25 mouse cellular contexts compared by ENCODE assay signal in genomic region chr6:55065903-55066302, GRCm38 (mm10).
"Had no signal": no experiment of that assay in that cellular context is flagged by ENCODE, and none has a peak within 500 bp of the region (broad histone marks: within the 10 kb centered on the region; RNA-seq: fewer than 3 reads in every experiment).

No protein-coding gene starts in this region.

- H3K9me3 ChIP-seq: hindbrain, embryonic 10.5 days; hindbrain, embryonic 12.5 days; intestine, embryonic 15.5 days; limb, embryonic 13.5 days; limb, embryonic 15.5 days; liver, embryonic 12.5 days had no signal

- ATAC-seq: hindbrain, embryonic 16.5 days; inflammation-experienced regulatory T-cells, adult 6 months; intestine, embryonic 15.5 days; intestine, postnatal 0 days; liver, embryonic 12.5 days had no signal

- DNase-seq: gastrocnemius, adult 2 months; gastrocnemius, postnatal 10 days; gastrocnemius, postnatal 25 days; heart, adult 2 months; heart, postnatal 10 days; heart, postnatal 4 days; kidney, adult 18-20 months; kidney, adult 8-10 months; kidney, postnatal 14 days; kidney, postnatal 36 days; layer of hippocampus, adult 9-11 months; layer of hippocampus, postnatal 36 days; left cerebral cortex, postnatal 4 days had no signal

- H3K4me2 ChIP-seq: heart, embryonic 11.5 days; hindbrain, embryonic 12.5 days; hindbrain, embryonic 14.5 days; intestine, embryonic 15.5 days; limb, embryonic 13.5 days; limb, embryonic 15.5 days; liver, embryonic 12.5 days had no signal

- H3K27me3 ChIP-seq: hindbrain, embryonic 12.5 days; intestine, embryonic 15.5 days; limb, embryonic 13.5 days; limb, embryonic 15.5 days; liver, embryonic 12.5 days had no signal

- H3K4me1 ChIP-seq: hindbrain, embryonic 10.5 days; hindbrain, embryonic 12.5 days; intestine, embryonic 15.5 days; limb, embryonic 13.5 days; limb, embryonic 15.5 days had no signal

- H3K4me3 ChIP-seq: gastrocnemius, adult 2 months; heart, adult 2 months; hindbrain, embryonic 10.5 days; hindbrain, embryonic 12.5 days; intestine, embryonic 15.5 days; limb, embryonic 13.5 days; limb, embryonic 15.5 days; liver, embryonic 12.5 days had no signal

- H3K9ac ChIP-seq: hindbrain, embryonic 12.5 days; hindbrain, embryonic 14.5 days; intestine, embryonic 15.5 days; limb, embryonic 13.5 days; limb, embryonic 15.5 days; liver, embryonic 12.5 days had no signal

- H3K27ac ChIP-seq: gastrocnemius, adult 2 months; heart, adult 2 months; hindbrain, embryonic 10.5 days; hindbrain, embryonic 12.5 days; hindbrain, embryonic 14.5 days; intestine, embryonic 15.5 days; kidney, postnatal 0 days; limb, embryonic 13.5 days; limb, embryonic 15.5 days; liver, embryonic 12.5 days had no signal
